Mouse (Mus musculus) kidney, postnatal 10 days (tissue): ENCODE measurements at regions not wholly inside any gene's neighbourhood (a gene's known extent, or its start where the extent isn't known, plus 50 kb on each side); places are given as distances from the start of the nearest gene placed in this dataset.
A peak's percentile ranks its signal among the peaks of the same experiment; 100 is the strongest.

Source experiments
- DNase-seq: peaks from one replicate; pipeline ENCODE4 v3.0.0; 2021; ENCODE audit warnings: mixed read lengths

DNA sequence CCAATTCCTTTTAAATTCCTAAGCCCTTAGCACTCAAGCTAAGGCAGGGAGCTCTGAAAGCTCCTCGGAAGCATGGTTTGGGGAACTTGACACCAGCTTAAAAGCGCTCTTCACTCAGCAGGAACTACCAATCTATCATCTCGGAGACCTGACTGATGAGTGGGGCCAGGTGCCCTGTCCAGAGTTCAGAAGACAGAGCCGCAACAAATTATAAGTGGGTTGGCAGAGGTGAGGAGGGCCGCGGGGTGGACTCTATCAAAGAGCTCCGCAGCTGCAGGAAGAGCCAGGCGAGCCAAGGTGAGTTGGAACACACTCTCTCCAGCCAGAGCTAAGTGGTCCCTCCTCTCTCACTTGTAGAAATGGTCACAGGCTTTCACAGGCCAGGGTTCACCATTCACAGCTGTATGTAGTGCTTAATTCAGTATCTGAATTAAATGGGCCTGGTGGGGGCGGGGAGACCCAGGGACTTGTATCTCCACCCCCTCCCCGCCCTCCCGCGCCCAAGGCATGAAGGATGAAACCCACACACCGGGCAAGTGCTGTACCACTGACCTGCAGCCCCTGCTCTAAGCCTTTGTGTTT is 180.8 kb downstream of the Stim2 start:
- no peak for DNase-seq

DNA sequence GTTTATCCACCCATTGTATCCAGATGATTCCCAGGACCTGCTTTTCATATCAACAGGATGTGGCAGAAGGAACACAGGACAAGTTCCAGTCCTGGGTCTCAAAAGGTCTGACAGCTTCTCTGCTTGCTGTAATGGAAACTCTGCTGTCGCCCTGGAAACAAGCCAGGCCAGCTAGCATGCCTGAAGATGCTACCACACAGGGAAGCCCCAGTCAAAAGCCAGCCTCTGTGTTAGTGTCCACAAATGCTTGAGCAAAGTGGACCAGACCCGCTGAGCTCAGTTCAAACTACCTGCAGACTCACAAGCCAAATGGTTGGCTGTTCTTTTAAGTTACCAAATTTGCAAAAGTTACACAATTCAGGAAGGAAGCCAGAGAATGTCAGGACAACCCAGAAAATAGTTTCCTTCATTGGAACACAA is 181.9 kb downstream of the Stim2 start:
- DNase-seq = peak; percentile 75

DNA sequence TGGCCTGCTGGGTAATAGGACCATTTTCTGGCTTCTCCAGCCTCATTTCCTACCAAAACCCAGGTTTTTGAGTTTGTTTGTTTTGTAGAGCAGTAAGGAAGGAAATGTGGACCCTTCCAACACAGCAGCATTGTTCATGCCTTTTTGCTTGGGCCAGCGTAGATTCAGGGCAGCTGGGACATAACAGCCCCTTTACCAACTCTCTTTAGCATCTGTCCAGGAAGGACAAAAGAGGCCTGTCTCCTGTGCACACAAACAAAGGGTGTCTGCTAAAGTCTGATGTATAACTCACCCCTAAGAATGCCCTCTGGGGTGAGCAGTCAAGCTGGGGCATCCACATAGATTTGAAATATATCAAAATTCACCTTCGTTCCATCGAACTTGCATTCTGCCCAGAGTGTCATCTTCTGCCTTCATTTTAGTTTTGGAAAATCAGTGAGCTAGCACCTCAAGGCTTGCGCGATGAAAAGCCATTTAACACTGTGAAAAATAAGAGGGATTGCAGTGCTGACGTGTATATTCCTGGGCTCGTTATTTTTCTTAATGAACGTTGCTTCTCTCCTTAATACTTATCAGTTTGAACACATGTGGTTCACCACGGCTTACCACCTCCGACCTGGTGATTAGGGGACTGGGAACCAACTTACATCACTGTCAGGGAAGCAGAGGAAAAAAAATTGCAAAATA is 182.5 kb downstream of the Stim2 start:
- DNase-seq = no peak

DNA sequence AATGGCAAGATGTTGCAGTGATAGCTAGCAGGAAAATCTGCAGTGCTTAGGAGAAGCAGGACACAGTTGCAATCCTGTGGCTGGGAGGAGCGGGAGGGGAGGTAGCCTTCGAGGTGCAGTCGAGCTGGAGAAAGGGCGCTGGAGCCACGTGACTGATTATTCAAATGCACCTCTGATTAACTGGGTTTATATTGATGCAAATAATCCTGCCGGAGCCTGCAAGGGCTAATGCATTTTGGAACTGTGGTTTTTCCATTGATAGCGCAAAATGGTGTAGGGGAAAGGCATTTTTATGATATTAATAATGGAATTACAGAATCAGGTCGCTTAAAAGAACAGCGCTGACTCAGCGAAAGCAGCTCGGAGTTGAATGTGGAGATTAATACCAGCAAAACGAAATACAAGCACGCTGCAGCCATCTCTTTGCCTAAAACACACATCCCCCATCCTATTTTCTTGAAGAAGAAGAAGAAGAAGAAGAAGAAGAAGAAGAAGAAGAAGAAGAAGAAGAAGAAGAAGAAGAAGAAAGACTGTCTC is 183.1 kb downstream of the Stim2 start:
- no peak for DNase-seq

DNA sequence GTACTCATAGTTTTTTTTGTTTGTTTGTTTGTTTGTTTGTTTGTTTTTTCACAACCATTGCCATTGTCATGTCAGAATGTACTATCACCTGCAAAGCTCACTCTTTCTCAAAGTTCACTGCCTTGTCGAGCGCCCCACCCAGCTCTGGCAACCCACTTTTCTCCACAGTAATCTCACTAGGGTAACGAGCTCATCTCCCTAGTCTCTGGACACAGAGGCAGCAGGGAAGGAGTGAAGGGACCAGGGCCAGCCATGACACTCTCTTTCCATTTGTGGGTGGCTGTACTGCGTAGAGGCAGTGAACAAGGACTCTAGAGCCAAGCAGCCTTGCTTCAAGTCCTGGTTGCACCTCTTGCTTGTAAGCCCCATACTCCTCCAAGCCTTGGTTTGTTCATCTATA is 184.5 kb downstream of the Stim2 start:
- no peak for DNase-seq

DNA sequence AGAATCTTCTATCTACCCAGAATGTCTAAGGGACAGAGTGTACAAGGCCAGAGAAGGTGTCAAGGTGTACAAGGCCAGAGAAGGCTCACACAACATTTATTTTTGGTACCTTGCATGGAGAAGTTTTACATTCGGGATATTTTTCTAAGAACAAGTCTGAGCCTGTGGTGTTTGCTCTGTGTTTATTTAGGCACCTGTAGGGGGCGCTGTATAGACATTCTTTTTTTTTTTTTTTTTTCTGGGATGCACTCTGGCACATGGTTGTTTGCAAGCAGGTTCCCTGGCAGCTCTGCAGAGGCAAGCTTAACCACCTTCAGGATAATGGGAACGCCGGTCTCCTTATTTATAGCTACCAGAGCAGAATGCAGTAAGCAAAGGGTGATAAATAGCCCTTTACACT is 187.4 kb downstream of the Stim2 start:
- DNase-seq = no peak

DNA sequence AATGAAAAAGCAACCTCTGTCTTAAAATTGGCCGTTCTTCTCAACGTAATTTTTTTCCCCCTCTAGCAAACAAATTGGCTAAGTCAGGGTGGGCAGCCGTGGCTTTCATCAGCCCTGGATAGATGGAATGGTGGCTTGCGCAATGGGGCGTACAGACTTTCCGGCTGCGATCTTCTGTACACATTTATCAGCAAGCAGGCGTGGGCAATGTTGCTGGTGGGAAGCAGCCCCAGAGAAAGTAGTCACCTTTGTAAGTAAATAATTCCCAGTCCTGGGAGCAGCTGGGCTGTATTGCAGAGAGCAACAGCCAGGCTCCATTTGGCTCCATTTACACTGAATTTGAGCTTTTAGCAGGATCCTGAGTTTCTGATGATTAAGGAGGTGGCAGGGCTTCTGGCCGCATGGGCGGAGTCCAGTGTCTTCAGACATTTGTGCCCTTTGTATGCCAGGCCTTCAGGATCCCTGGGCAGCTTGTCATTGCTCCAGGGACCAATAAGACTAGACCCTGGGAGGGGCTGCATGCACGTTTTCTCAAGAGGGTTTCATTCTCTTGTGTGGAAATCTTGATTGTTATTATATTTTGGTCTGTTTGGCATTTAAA is 187.9 kb downstream of the Stim2 start:
- no peak for DNase-seq

DNA sequence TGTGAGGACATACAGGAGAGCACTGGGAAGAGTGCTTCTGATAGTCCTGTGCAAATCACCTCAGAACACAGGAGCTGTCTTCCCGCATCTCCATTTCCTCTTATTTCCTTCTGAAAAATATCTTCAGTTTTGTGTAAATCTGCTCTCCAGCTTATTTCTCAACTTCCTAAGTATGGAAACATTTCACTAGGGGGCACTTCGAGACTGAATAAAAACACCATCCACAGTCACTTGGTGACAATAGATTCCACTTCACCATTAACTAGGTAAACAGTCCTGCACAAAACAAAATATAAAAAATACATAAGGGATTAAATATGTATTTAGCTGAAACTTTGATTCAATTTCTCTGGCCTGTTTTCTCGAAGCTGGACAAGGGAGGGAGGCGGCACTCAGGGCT is 193.4 kb downstream of the Stim2 start:
- DNase-seq = no peak

DNA sequence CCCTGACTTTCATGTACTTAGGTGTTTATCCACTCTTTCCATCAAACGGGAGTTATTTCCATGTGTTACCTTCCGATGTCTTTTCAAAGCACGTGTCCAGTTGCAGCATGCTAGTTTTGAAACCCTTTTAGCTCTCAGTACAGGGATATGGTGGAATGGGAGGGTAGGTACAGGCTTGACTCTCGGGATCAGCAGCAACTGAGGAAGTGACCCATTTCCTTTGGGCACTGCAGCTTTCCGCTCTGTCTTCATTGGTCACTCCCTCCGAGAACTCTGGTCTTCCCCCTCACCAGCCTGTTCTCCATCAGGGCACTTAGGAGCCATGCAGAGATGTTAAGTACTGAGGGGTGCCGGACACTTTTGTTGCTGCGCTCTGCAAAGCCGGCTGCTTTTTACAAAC is 196.5 kb downstream of the Stim2 start:
- no peak for DNase-seq

DNA sequence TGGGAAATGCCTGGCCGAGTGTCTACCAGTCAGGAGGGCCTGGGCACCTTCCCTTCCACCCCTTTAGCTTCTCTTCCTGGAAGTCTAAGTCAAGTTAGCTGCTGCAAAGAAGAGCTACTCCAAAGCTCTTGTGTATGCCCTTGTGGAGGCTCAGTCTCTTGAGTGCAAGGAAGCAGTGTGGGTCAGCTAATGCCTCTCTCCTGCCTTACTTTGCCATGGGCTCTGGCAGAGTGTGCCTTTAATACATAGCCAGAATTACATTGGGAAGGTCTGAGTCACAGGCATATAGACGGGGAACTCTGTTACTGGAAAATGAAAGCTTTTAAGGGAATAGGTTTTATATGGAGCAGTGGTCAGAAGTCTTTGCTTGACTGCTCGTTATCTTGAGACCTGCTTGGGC is 201.7 kb downstream of the Stim2 start:
- DNase-seq = no peak

DNA sequence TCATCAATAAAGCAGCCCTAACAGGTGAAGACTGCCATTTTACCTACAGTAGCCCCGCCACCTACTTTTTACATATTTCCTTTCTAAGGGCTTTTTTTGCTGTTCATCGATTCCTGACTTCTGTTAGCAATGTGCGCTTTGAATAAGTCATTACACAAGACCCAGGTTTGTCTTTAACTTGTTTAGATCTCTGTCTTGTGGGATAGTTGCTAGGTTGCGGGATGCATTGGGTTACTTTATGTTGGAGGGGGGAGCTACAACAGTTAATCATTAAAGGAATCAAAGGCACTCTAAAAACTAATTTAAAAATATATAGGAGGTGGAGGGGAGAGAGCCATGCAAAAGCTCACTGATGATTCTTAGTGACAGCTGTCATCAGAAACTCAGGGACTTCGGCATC is 202.3 kb downstream of the Stim2 start:
- DNase-seq = no peak

DNA sequence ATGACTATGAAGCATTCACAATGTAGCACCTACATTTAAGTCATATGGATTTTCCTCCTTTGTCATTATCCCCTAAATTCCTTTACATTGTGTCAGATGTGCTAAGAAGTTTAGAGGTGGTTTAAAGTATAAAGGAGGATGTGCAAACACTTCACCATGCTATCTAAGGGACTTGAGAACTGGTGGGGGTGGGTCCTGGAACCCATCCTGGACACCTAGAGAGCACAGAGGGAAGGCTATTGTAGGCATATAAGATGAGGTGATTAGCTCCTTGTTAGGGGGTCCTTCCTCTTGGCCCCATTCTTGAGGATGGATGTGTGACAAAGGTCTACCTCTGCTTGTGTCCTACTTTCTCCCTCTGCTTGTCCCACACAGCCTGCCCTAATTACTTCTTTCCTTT is 213.2 kb downstream of the Stim2 start:
- DNase-seq = no peak

DNA sequence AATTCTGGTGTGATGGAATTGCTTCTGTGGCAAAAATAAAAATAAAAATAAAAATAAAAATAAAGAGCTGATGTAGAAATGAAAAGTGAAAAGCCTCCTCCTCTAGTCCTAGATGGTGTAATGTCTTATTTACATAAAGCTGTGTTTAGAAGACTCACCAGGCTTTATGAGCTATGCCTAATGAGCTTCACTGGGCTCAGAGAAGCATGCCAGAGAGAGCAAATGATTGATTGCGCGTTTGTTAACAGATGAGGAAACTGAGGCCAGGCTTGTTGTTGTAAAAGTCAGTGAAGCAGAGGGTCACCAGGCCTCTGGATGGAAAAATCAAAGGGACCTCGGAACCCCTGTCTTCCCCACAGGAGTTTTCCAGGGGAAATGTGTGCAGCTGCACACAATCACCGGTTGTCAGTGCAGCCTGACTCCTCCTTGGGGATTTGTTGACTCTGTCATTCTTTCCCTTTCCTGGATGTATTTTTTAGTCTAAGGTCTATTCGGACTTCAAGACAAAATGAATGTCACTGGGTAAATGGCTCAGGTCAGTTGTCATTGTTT is 213.8 kb downstream of the Stim2 start:
- no peak for DNase-seq

DNA sequence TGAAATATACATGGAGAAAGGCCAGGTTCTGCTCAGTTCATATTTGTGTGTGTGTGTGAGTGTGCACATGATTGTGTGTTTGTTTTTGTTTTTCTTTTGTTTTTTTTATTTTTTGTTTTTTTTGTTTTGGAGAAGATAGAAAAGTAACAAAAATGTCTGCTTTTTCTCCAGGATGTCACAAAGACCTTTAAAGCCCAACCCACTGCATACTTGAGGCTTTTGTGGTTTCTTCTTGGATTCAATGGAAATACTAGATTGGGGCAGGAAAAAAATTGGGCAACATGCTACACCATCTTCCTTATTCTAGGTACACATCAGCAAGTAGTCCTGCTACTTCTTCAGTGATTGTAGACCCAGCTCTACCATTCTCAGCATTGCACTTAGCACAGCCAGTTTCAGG is 226.7 kb downstream of the Stim2 start:
- no peak for DNase-seq

DNA sequence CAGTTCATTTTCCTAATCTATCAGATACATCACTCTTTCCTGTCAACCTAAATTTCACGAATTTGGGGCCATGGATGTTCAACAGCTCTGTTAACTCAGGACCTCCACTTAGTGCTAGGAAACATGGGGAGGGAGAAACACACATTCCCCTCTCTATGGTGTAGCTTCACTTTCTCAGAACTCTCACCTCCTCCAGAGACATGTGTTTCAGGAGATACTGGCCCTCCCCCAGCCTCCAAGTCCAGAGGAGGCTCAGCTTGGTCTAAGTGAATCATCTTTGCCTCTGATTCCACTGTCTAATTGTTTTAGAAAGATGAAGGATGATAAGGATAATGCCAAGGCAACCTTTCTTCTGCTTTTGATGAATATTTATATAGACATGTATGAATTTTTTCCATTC is 236.3 kb downstream of the Stim2 start:
- no peak for DNase-seq

DNA sequence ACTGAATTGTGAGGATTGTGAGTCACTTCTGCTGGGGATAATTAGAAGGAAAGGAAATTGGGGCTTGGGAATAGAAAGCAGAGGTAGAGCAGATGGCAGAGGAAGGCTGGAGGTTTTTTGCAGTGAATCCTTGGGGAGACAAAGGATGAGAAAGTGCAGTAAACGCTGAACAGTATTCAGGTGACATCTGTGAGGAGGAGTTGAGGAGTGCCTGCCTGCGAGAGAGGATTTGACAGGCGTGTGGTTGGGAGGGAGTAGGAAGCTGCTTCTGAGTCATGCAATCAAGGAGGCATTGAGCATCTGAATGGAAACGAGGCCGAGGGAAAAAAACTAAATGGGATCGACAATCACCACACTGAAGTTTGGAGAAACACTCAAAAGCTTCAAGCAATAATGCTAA is 236.9 kb downstream of the Stim2 start:
- no peak for DNase-seq

DNA sequence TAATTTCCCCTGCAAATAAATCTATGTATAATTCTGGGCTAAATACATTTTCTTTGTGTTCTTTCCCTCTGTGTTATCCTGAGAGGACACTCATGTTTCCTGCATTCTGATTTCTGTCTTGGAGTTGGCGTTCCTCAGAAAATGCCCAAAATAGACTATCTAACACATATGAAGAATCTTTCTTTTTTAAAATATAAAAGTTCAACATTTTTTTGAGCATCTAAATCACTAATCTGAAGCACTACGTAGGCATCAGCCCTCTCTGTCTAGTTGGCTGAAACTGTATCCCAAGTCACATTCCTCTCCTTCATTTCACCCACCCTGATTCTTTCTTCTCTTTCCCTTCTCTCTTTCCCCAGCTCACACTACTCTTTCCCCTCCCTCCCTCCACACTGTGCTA is 238.9 kb downstream of the Stim2 start:
- no peak for DNase-seq

DNA sequence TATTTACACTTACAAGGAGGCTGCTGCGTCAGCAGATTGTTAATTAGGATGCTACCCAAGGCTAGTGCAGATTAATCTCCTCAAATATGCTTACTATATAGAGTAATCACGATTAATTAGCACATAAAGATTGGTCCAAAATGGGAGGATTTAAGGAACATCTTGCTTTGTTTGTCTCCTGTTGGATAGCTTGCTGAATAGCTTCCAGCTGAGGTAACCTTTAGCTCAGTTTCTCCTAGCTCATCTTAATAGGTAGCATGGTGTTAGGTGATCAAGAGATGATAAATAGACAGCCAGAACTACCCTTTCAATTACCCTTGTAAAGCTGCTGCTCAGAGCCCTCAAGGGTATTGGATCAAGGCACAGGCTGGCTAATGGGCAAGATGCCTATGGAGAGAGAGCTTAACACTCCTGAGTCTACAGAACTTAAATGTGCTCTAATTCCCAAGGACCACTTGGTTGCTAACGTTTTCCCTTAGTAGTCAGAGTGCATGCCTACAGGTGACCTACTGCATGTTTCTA is 240.4 kb downstream of the Stim2 start:
- DNase-seq = no peak

DNA sequence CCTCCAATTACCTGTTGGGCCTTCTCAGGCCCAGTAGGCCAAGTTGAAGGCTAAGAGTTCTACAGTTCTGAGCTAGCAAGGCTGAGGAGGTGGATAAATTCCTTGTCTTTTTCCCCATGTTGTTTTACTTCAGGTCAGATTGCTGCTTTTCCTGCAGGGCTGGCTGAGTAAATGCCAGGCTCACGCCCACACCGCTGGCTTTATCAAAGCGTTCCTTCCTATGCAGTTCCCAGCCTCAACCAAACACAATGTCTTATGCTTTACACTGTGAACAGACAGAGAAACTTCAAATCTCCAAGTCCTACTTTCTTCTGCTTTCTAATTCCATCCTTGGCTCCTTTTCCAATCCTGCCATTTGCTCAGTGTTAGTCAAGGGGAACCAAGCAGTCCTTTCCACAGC is 241.3 kb downstream of the Stim2 start:
- no peak for DNase-seq

DNA sequence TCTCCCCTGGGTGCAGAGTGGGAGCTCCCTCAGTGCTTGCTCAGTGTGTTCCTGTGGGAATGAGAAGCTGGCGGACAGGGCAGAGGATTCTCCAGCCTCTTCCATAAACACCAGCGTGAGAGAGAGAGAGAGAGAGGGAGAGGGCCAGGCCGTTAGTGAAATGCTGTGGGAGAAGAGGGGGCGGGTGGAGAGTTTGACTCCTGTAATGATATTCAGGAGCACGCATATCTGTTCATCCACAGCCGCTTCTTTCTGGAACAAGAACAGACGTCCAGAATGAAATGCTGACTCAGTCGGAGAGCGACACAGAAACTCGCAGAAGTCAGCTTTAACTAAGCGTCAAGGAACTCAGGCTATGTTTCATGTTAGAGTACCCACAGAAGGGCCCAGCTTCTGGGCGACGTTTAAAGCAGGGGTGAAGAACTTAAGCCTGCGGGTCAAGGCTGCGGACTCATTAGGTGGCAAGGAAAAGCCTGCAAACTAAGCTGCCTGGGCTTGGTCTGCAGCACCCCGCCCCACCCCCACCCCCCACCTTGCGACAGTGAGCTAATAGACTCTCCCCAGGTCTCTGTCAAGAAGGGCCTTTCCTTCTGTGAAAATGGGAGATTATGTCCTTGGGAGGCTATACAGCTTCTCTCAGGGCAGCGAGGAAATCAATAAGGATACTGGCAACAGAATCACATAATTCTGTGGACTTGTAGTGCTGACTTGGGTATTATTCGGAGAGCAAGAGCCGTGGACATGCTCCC is 243.0 kb downstream of the Stim2 start:
- peak; percentile 6 for DNase-seq

DNA sequence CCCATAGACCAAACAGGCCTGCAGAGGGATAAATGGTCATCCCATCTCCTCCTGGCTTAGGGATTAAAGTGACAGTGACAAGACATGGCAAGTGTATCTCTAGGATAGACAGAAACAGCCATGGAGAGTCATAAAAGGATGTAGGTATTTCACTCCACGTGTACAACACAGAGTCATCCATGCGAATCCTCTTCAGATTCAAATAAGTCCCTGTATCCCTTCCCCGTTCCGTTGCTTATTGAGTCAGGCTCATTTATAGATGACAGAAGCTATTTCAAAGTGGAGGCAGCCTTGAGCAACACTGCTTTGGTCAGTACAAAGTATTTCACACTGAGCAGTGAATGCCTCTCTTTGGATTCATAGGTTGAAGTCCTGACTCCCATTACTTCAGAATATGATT is 243.8 kb downstream of the Stim2 start:
- no peak for DNase-seq

DNA sequence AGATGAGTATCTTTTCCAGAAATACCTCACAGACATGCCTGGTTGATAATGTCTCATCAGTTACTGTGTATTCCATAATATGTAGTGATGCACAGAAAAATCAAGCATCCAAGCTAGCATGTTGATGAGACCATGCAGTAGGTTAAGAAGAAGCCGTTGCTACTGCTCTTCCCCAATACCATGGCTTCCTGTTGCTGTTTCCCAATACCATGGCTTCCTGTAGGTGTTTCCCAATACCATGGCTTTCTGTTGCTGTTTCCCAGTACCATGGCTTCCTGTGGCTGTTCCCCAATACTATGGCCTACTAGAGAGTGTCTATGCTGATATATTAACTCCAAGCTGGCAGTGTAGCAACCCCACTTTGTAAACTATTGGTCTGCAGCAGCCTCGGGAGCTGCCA is 253.7 kb downstream of the Stim2 start:
- no peak for DNase-seq

DNA sequence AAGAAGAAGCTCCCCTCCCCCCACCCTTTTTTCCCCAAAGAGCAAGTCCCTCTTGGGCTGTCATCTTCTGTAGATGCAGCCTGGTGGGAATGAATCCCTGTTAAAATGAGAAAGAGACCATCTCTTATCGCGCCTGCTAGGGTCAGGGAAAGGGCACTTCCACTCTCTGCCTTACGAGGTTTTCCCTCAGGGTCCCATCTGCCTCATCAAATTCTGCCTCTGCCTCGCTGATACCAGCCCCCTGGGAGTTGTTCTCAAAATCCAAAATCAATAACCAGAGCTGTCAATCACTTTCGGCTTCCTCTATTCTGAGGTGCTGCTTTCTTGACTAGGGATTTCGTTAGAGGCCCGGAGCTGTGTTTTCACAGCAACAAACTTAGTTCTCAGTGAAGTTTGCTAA is 255.7 kb downstream of the Stim2 start:
- DNase-seq = no peak
